Mouse (Mus musculus): Measurements from ENCODE around the gene Nkain4.

Nkain4 gene

DNA sequence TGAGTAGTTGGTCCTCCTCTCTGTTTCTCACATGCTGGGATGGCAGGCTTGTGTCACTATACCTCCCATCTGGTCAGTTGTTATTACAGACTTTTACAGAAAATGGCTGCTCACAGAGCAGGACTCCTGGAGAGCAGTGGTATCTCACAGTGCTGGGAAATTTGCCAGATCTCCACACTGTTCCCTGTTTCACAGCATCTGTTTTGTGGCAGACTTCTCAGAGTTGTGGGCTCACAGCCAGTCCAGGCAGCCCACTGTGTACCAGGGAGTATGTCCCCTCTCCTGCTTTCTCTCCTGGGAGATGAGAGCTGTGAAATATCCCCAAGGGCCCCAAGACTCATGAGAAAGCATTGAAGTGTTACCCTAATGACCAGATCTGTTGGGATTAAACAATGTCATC, 12.6 kb downstream of the Nkain4 start:
- DNase-seq = no peak

- DNase-seq = no peak
Observed at GRCm38 (mm10) chr2:180940187-180940586, 14.3 kb downstream of the Nkain4 start.

GRCm38 (mm10) chr2:180932418-180932817, 22.1 kb downstream of the Nkain4 start:
- DNase-seq = no peak

GRCm38 (mm10) chr2:180928723-180929122, 25.8 kb downstream of the Nkain4 start, which contains the start of gene Birc7:
Gene Birc7, plus strand, starts transcription at chr2:180929023.
- DNase-seq = no peak

DNA sequence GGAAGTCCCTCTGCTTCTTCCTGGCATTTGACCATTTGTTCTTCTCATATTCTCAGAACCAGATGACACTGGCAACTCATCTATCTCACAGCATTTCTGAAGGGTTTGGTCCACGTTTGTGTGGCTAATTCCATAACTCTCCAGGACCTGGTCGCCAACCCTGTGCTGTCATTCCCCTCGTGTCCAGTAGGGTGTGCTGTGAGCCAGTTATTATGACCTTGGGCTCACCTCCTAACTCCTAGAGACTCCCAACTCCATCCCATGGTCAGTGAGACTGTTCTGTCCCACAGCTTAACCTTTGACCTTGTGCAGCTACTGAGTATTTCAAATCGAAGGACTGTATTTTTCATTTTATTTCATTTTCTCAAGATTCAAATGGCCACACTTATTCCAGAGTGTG, 29.3 kb downstream of the Nkain4 start:
- peak; percentile 78 for DNase-seq

GRCm38 (mm10) chr2:180922739-180923138, 31.8 kb downstream of the Nkain4 start:
- no peak for DNase-seq

GRCm38 (mm10) chr2:180920810-180921400, 33.6 kb downstream of the Nkain4 start, which contains the start of gene Ythdf1:
Gene Ythdf1, minus strand, starts transcription at chr2:180920949.
- peak; percentile 98 for DNase-seq

- no peak for DNase-seq
Observed at GRCm38 (mm10) chr2:180919913-180920809, 34.3 kb downstream of the Nkain4 start.

DNA sequence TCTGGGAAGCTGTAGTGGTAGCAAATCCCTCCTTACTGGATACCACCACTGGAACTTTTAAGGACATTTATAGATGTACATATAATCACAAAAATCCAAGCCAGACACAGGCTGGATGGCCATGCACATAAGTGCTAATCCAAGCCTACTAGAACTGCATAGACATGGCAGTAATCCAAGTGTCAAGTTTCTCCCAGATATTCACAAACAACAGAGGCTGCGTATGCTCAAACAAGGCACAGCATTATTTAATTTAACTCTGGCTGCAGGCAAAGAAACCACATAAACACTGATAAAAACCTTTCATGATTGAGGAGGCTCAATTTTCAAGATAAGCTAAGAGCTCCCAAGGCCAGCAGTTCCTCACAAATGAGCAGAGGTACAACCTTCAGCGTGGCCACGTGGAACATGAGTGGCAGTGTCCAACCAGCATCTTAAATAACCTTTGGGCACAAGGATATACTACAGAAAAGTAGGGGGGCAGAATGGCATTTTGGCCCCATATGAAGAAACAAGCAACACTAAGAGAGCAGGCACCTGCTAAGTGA, 38.5 kb downstream of the Nkain4 start:
- DNase-seq = no peak

GRCm38 (mm10) chr2:180910928-180911327, 43.6 kb downstream of the Nkain4 start:
- DNase-seq = no peak

- DNase-seq = no peak
Observed at GRCm38 (mm10) chr2:180905556-180906221, 48.8 kb downstream of the Nkain4 start.

- DNase-seq = no peak
Observed at GRCm38 (mm10) chr2:180904435-180905208, 49.9 kb downstream of the Nkain4 start.

DNA sequence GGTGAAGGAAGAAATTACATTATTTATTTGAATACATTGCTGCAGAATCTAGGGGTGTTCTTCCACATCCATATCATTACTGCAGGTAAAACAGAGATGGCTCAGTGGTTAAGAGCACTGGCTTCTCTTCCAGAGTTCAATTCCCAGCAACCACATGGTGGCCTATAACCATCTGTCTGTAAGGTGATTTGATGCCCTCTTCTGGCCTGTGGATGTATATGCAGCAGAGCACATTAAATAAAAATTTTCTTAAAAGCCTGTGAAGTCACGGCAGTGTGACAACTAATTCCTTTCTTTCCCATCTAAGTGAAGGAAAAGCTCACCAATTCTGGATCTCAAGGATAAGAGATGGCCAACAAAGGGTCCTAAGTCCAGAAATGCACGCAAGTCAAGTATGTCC, 52.4 kb downstream of the Nkain4 start:
- DNase-seq = no peak

DNA sequence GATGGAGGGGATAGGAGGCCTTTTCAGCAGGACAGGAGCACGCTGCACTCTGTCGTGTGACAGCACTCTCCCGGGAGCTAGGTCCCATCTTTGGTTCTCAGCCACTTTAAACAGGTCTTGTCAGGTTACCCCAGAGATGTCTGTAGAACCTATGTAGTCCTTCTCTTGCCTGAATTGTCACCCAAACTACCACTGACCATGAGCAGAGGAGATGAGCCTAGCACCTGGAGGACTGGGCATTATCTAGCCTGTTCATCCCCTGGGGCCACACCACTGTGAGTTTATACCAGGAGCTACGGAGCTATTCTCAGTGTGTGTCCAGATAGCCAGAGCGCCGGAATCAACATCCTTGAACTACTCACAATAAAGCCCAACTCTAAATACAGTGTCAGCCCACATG, 56.6 kb downstream of the Nkain4 start:
- DNase-seq = no peak

GRCm38 (mm10) chr2:180896819-180897625, 57.5 kb downstream of the Nkain4 start:
- DNase-seq = no peak

- DNase-seq = no peak
Observed at GRCm38 (mm10) chr2:180895837-180896525, 58.5 kb downstream of the Nkain4 start.

GRCm38 (mm10) chr2:180895321-180895720, 59.2 kb downstream of the Nkain4 start:
- no peak for DNase-seq

GRCm38 (mm10) chr2:180894734-180895133, 59.8 kb downstream of the Nkain4 start:
- DNase-seq = peak; percentile 48

- DNase-seq = no peak
Observed at GRCm38 (mm10) chr2:180894029-180894623, 60.4 kb downstream of the Nkain4 start.

GRCm38 (mm10) chr2:180893537-180894028, 60.9 kb downstream of the Nkain4 start:
- no peak for DNase-seq

Data from kidney, adult 9 months (tissue).